Mouse (Mus musculus) heart, postnatal 0 days (tissue): ENCODE results near the gene Camkv.

Source experiments
- CTCF ChIP-seq: IDR thresholded peaks from 2 replicates; pipeline ENCODE4 v1.5.1; 2016; ENCODE audit warnings: antibody characterized with exemption, control low read depth, low read depth
- EP300 ChIP-seq: IDR thresholded peaks from 2 replicates; pipeline ENCODE4 v1.6.1; 2016; ENCODE audit warnings: antibody characterized with exemption, low read depth

GRCm38 (mm10) chr9:107910025-107910769, 25.3 kb upstream of the Camkv start:
- TF ChIP-seq EP300 (no peak), CTCF (no peak)
